Mouse (Mus musculus): Measurements from ENCODE around the gene Magi3.

DNA sequence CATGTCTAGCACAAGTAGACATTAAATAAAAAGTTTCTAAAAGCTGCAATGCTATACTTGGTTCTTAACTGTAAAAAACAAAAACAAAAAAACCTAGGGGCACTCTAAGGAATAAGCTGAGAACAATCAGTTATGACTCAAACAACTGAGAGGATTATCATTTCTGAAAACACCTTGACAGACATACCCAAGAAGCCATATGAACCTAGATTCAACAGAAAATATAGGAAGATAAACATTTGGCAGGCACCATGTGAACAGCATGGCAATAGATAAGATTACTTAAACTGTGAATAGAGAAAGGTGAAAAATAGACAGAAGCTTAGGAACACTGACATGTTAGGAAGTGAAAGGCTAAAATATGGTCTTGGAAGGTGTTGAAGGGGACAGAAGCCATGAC, 150.8 kb downstream of the Magi3 start:
- TF ChIP-seq CTCF (IDR thresholded peaks at IDR 0.05; ENCODE audit: control insufficient read depth, insufficient read depth, insufficient read length) (no peak), FOSL1 (IDR thresholded peaks at IDR 0.05; ENCODE audit: insufficient read depth, low read length, poor library complexity, severe bottlenecking) (no peak), CEBPB (IDR thresholded peaks at IDR 0.05; ENCODE audit: low read depth) (no peak)
